Mouse (Mus musculus): ENCODE measurements around the gene Plch2. TPM values are rescaled to one million over a fixed set of nuclear protein-coding genes. Genes with fewer than 3 reads are reported as not detected.

Plch2 gene
- total and polyA plus RNA-seq, 2 experiments from 2014 or later: 17.4 to 42.1 TPM

- Histone ChIP-seq H3K27me3 (ENCODE audit: insufficient read depth, low read length) (no peaks in the 10 kb centered on the region), H3K4me2 (ENCODE audit: low read depth) (no peak overlapping the region), H3K9ac (no peak overlapping the region), H3K27ac (ENCODE audit: low read depth, low read length) (no peak overlapping the region), H3K9me3 (ENCODE audit: low read length) (no peaks in the 10 kb centered on the region), H3K36me3 (ENCODE audit: insufficient read depth) (no peaks in the 10 kb centered on the region), H3K4me3 (ENCODE audit: low read depth, low read length) (no peak overlapping the region), H3K4me1 (ENCODE audit: insufficient read depth) (no peaks in the 10 kb centered on the region; the same call in 1 of the 2 replicates)
- 82% methylated on average over 8 of the region's 8 CpGs for WGBS
- TF ChIP-seq CTCF (IDR thresholded peaks at IDR 0.05; ENCODE audit: low read depth): no peak
- ATAC-seq: no peak
- DNase-seq: no peak
Measured at GRCm38 (mm10) chr4:155018066-155018465, 38.5 kb downstream of the Plch2 start.

GRCm38 (mm10) chr4:155017253-155017878, 39.2 kb downstream of the Plch2 start:
- Histone ChIP-seq H3K4me2 (ENCODE audit: low read depth) (no peak overlapping the region), H3K4me3 (ENCODE audit: low read depth, low read length) (no peak overlapping the region), H3K9me3 (ENCODE audit: low read length) (no peaks in the 10 kb centered on the region), H3K27me3 (ENCODE audit: insufficient read depth, low read length) (no peaks in the 10 kb centered on the region), H3K27ac (ENCODE audit: low read depth, low read length) (no peak overlapping the region), H3K36me3 (ENCODE audit: insufficient read depth) (no peaks in the 10 kb centered on the region), H3K4me1 (ENCODE audit: insufficient read depth) (no peaks in the 10 kb centered on the region; the same call in 1 of the 2 replicates), H3K9ac (no peak overlapping the region)
- TF ChIP-seq CTCF (IDR thresholded peaks at IDR 0.05; ENCODE audit: low read depth): no peak
- no peak for DNase-seq
- no peak for ATAC-seq
- 58% methylated on average over 11 of the region's 11 CpGs for WGBS

GRCm38 (mm10) chr4:155016807-155017206, 39.8 kb downstream of the Plch2 start:
- TF ChIP-seq CTCF (IDR thresholded peaks at IDR 0.05; ENCODE audit: low read depth): no peak
- no peaks in the 10 kb centered on the region for H3K36me3 ChIP-seq (ENCODE audit: insufficient read depth)
- no peaks in the 10 kb centered on the region; the same call in 1 of the 2 replicates for H3K4me1 ChIP-seq (ENCODE audit: insufficient read depth)
- H3K4me2 ChIP-seq (ENCODE audit: low read depth): no peak overlapping the region
- 69% methylated on average over 11 of the region's 11 CpGs for WGBS
- no peaks in the 10 kb centered on the region for H3K9me3 ChIP-seq (ENCODE audit: low read length)
- ATAC-seq: no peak
- H3K4me3 ChIP-seq (ENCODE audit: low read depth, low read length): no peak overlapping the region
- no peaks in the 10 kb centered on the region for H3K27me3 ChIP-seq (ENCODE audit: insufficient read depth, low read length)
- no peak overlapping the region for H3K27ac ChIP-seq (ENCODE audit: low read depth, low read length)
- no peak for DNase-seq
- H3K9ac ChIP-seq: no peak overlapping the region

- Histone ChIP-seq H3K9me3 (ENCODE audit: low read length) (no peaks in the 10 kb centered on the region), H3K4me3 (ENCODE audit: low read depth, low read length) (no peak overlapping the region), H3K4me2 (ENCODE audit: low read depth) (no peak overlapping the region), H3K36me3 (ENCODE audit: insufficient read depth) (no peaks in the 10 kb centered on the region), H3K9ac (no peak overlapping the region), H3K27ac (ENCODE audit: low read depth, low read length) (no peak overlapping the region), H3K4me1 (ENCODE audit: insufficient read depth) (no peaks in the 10 kb centered on the region; the same call in 1 of the 2 replicates), H3K27me3 (ENCODE audit: insufficient read depth, low read length) (no peaks in the 10 kb centered on the region)
- DNase-seq (no peak), ATAC-seq (no peak)
- 77% methylated on average over 4 of the region's 4 CpGs for WGBS
- no peak for TF ChIP-seq CTCF (IDR thresholded peaks at IDR 0.05; ENCODE audit: low read depth)
Measured at GRCm38 (mm10) chr4:155015550-155015949, 41.0 kb downstream of the Plch2 start.

- Histone ChIP-seq H3K36me3 (ENCODE audit: insufficient read depth) (no peaks in the 10 kb centered on the region), H3K27ac (ENCODE audit: low read depth, low read length) (no peak overlapping the region), H3K27me3 (ENCODE audit: insufficient read depth, low read length) (no peaks in the 10 kb centered on the region), H3K9me3 (ENCODE audit: low read length) (no peaks in the 10 kb centered on the region), H3K4me2 (ENCODE audit: low read depth) (no peak overlapping the region), H3K4me1 (ENCODE audit: insufficient read depth) (no peaks in the 10 kb centered on the region; the same call in 1 of the 2 replicates), H3K4me3 (ENCODE audit: low read depth, low read length) (no peak overlapping the region), H3K9ac (no peak overlapping the region)
- WGBS: 63% methylated on average over 12 of the region's 12 CpGs
- no peak for ATAC-seq
- DNase-seq: no peak
- no peak for TF ChIP-seq CTCF (IDR thresholded peaks at IDR 0.05; ENCODE audit: low read depth)
Measured at GRCm38 (mm10) chr4:155014791-155015190, 41.8 kb downstream of the Plch2 start.

- no peaks in the 10 kb centered on the region for H3K9me3 ChIP-seq (ENCODE audit: low read length)
- DNase-seq (no peak), ATAC-seq (no peak)
- no peaks in the 10 kb centered on the region for H3K27me3 ChIP-seq (ENCODE audit: insufficient read depth, low read length)
- H3K9ac ChIP-seq: no peak overlapping the region
- 64% methylated on average over 14 of the region's 14 CpGs for WGBS
- no peak for TF ChIP-seq CTCF (IDR thresholded peaks at IDR 0.05; ENCODE audit: low read depth)
- no peak overlapping the region for H3K4me2 ChIP-seq (ENCODE audit: low read depth)
- H3K4me3 ChIP-seq (ENCODE audit: low read depth, low read length): no peak overlapping the region
- H3K27ac ChIP-seq (ENCODE audit: low read depth, low read length): no peak overlapping the region
- no peaks in the 10 kb centered on the region; the same call in 1 of the 2 replicates for H3K4me1 ChIP-seq (ENCODE audit: insufficient read depth)
- H3K36me3 ChIP-seq (ENCODE audit: insufficient read depth): no peaks in the 10 kb centered on the region
Measured at GRCm38 (mm10) chr4:155014244-155014643, 42.3 kb downstream of the Plch2 start.

GRCm38 (mm10) chr4:155012788-155013187, 43.8 kb downstream of the Plch2 start:
- WGBS: 2% methylated on average over 4 of the region's 4 CpGs
- Histone ChIP-seq H3K36me3 (ENCODE audit: insufficient read depth) (no peaks in the 10 kb centered on the region), H3K4me2 (ENCODE audit: low read depth) (no peak overlapping the region), H3K27me3 (ENCODE audit: insufficient read depth, low read length) (no peaks in the 10 kb centered on the region), H3K9me3 (ENCODE audit: low read length) (no peaks in the 10 kb centered on the region), H3K9ac (no peak overlapping the region), H3K27ac (ENCODE audit: low read depth, low read length) (no peak overlapping the region), H3K4me3 (ENCODE audit: low read depth, low read length) (no peak overlapping the region), H3K4me1 (ENCODE audit: insufficient read depth) (no peaks in the 10 kb centered on the region)
- TF ChIP-seq CTCF (IDR thresholded peaks at IDR 0.05; ENCODE audit: low read depth): peak; percentile 79
- DNase-seq: peak; percentile 66
- peak; percentile 59 for ATAC-seq
